Mouse (Mus musculus) neural tube, embryonic 14.5 days (tissue): ENCODE measurements around the gene Slc25a44. TPM values are rescaled to one million over a fixed set of nuclear protein-coding genes. Genes with fewer than 3 reads are reported as not detected.

Experiments
- ATAC-seq: fragments of 200-750 bp; cut with Nextera tagmentation; 2 replicates; pipeline ENCODE4 v1.8.0; 2017; ENCODE audit warnings: low read depth, mild to moderate bottlenecking, moderate TSS enrichment, moderate library complexity
- H3K27ac ChIP-seq: fragments of 300-500 bp; sonication (generic); 2 replicates; pipeline ENCODE4 v1.5.1; 2014; ENCODE audit warnings: low read depth, mild to moderate bottlenecking, control low read depth, low read length, moderate library complexity, mixed read lengths
- H3K27me3 ChIP-seq: fragments of 300-500 bp; sonication (generic); 2 replicates; pipeline ENCODE4 v1.6.1; 2014; ENCODE audit warnings: low read length; ENCODE audit not compliant: control insufficient read depth, insufficient read depth
- H3K36me3 ChIP-seq: fragments of 300-500 bp; sonication (generic); 2 replicates; pipeline ENCODE4 v1.6.1; 2014; ENCODE audit warnings: low read length, mixed read lengths; ENCODE audit not compliant: control insufficient read depth, insufficient read depth
- H3K4me1 ChIP-seq: fragments of 300-500 bp; sonication (generic); 2 replicates; pipeline ENCODE4 v1.6.1; 2014; ENCODE audit warnings: low read length; ENCODE audit not compliant: control insufficient read depth, insufficient read depth
- H3K4me2 ChIP-seq: fragments of 300-500 bp; sonication (generic); 2 replicates; pipeline ENCODE4 v1.6.1; 2014; ENCODE audit warnings: mild to moderate bottlenecking, low read depth, low read length, control low read depth
- H3K4me3 ChIP-seq: fragments of 300-500 bp; sonication (generic); 2 replicates; pipeline ENCODE4 v1.5.1; 2014; ENCODE audit warnings: low read depth, low read length, control low read depth, mixed read lengths
- H3K9ac ChIP-seq: fragments of 300-500 bp; sonication (generic); replicated peaks from 2 replicates; pipeline ENCODE4 v1.6.1; 2014; ENCODE audit warnings: low read depth, mild to moderate bottlenecking, control low read depth, low read length, mixed read lengths
- H3K9me3 ChIP-seq: fragments of 300-500 bp; sonication (generic); 2 replicates; pipeline ENCODE4 v1.6.1; 2016; ENCODE audit warnings: low read length; ENCODE audit not compliant: control insufficient read depth
- WGBS: fragments of 180-500 bp; shearing (Covaris S2); extraction: QIAGEN DNeasy Blood & Tissue Kit; methylation state at CpG from one replicate; pipeline ENCODE4 v1.1.7; 2014; 5-methylcytosine and 5-hydroxymethylcytosine counted together
- polyA plus RNA-seq: library from polyadenylated mRNA; unstranded; fragments of >200 nt; fragmentation: Nextera tagmentation; extraction: Ambion mirVana; gene quantifications from 2 replicates; pipeline ENCODE4 v1.2.1, GENCODE M21; 2014

Gene Slc25a44
- polyA plus RNA-seq, 1 experiment from 2014 or later = 40.8 TPM

- ATAC-seq = no peak
- Histone ChIP-seq H3K36me3 (peaks cover 4% of the 10 kb centered on the region; the same call in 1 of the 2 replicates), H3K9me3 (no peaks in the 10 kb centered on the region), H3K9ac (no peak overlapping the region), H3K4me1 (peaks cover 20% of the 10 kb centered on the region), H3K4me3 (no peak overlapping the region), H3K27ac (no peak overlapping the region), H3K27me3 (no peaks in the 10 kb centered on the region), H3K4me2 (no peak overlapping the region)
- 81% methylated on average over 10 of the region's 10 CpGs for WGBS
Observed at GRCm38 (mm10) chr3:88425708-88426420, 925 bp upstream of the Slc25a44 start.

- H3K27me3 ChIP-seq = no peaks in the 10 kb centered on the region
- H3K9ac ChIP-seq = no peak overlapping the region
- H3K27ac ChIP-seq = no peak overlapping the region
- H3K4me2 ChIP-seq = peak overlapping the region; percentile 46
- H3K4me1 ChIP-seq = peaks cover 20% of the 10 kb centered on the region
- no peak for ATAC-seq
- WGBS = 9% methylated on average over 2 of the region's 2 CpGs
- H3K4me3 ChIP-seq = no peak overlapping the region; the same call in 1 of the 2 replicates
- no peaks in the 10 kb centered on the region for H3K9me3 ChIP-seq
- H3K36me3 ChIP-seq = peaks cover 10% of the 10 kb centered on the region; the same call in 1 of the 2 replicates
Observed at GRCm38 (mm10) chr3:88425330-88425689, 371 bp upstream of the Slc25a44 start.

- no peak overlapping the region for H3K4me3 ChIP-seq
- H3K36me3 ChIP-seq = peaks cover 31% of the 10 kb centered on the region
- no peaks in the 10 kb centered on the region for H3K9me3 ChIP-seq
- no peaks in the 10 kb centered on the region for H3K27me3 ChIP-seq
- H3K27ac ChIP-seq = no peak overlapping the region
- 0 out of 2 replicates have a peak overlapping the region, but pooled peaks have one; percentile 5 for H3K9ac ChIP-seq
- H3K4me1 ChIP-seq = peaks cover 20% of the 10 kb centered on the region
- WGBS = 28% methylated on average over 9 of the region's 9 CpGs
- peak overlapping the region; percentile 9; the same call in 1 of the 2 replicates for H3K4me2 ChIP-seq
- ATAC-seq = no peak
Observed at GRCm38 (mm10) chr3:88422020-88422720, 2.8 kb downstream of the Slc25a44 start.

GRCm38 (mm10) chr3:88420771-88421170 is 4.2 kb downstream of the Slc25a44 start:
- Histone ChIP-seq H3K4me2 (no peak overlapping the region), H3K27me3 (no peaks in the 10 kb centered on the region), H3K36me3 (peaks cover 39% of the 10 kb centered on the region), H3K9me3 (no peaks in the 10 kb centered on the region), H3K27ac (no peak overlapping the region), H3K4me1 (peaks cover 20% of the 10 kb centered on the region), H3K9ac (no peak overlapping the region), H3K4me3 (no peak overlapping the region)
- WGBS = 97% methylated on average over 19 of the region's 19 CpGs
- ATAC-seq = no peak

- H3K9ac ChIP-seq = no peak overlapping the region
- H3K27ac ChIP-seq = no peak overlapping the region
- H3K27me3 ChIP-seq = no peaks in the 10 kb centered on the region
- H3K4me1 ChIP-seq = peaks cover 9% of the 10 kb centered on the region
- H3K36me3 ChIP-seq = peaks cover 49% of the 10 kb centered on the region
- 83% methylated on average over 6 of the region's 6 CpGs for WGBS
- no peaks in the 10 kb centered on the region for H3K9me3 ChIP-seq
- no peak overlapping the region for H3K4me2 ChIP-seq
- H3K4me3 ChIP-seq = no peak overlapping the region
- ATAC-seq = no peak
Observed at GRCm38 (mm10) chr3:88418016-88418415, 6.9 kb downstream of the Slc25a44 start.

- H3K27ac ChIP-seq = no peak overlapping the region
- WGBS = 92% methylated on average over 4 of the region's 4 CpGs
- H3K4me3 ChIP-seq = no peak overlapping the region
- no peaks in the 10 kb centered on the region for H3K27me3 ChIP-seq
- H3K4me2 ChIP-seq = no peak overlapping the region
- no peaks in the 10 kb centered on the region for H3K9me3 ChIP-seq
- no peaks in the 10 kb centered on the region for H3K4me1 ChIP-seq
- ATAC-seq = no peak
- peaks cover 54% of the 10 kb centered on the region for H3K36me3 ChIP-seq
- H3K9ac ChIP-seq = no peak overlapping the region
Observed at GRCm38 (mm10) chr3:88415668-88416067, 9.3 kb downstream of the Slc25a44 start.

GRCm38 (mm10) chr3:88412636-88413035 is 12.3 kb downstream of the Slc25a44 start:
- 89% methylated on average over 11 of the region's 11 CpGs for WGBS

GRCm38 (mm10) chr3:88411681-88412080 is 13.3 kb downstream of the Slc25a44 start:
- H3K36me3 ChIP-seq = peaks cover 24% of the 10 kb centered on the region

More at GRCm38 (mm10) chr3:88412636-88413035, 12.3 kb downstream of the Slc25a44 start:
- Histone ChIP-seq H3K9ac (no peak overlapping the region), H3K36me3 (peaks cover 32% of the 10 kb centered on the region), H3K4me2 (no peak overlapping the region), H3K4me1 (0 out of 2 replicates have a peak, but pooled peaks cover 2% of the 10 kb centered on the region), H3K4me3 (no peak overlapping the region), H3K27me3 (no peaks in the 10 kb centered on the region), H3K9me3 (no peaks in the 10 kb centered on the region), H3K27ac (no peak overlapping the region)
- ATAC-seq = no peak

GRCm38 (mm10) chr3:88410645-88411031 is 14.3 kb downstream of the Slc25a44 start:
- Histone ChIP-seq H3K4me3 (peak overlapping the region; percentile 56), H3K36me3 (peaks cover 21% of the 10 kb centered on the region), H3K27ac (peak overlapping the region; percentile 84; the same call in 1 of the 2 replicates), H3K27me3 (no peaks in the 10 kb centered on the region), H3K9me3 (no peaks in the 10 kb centered on the region), H3K4me2 (peak overlapping the region; percentile 70), H3K4me1 (0 out of 2 replicates have a peak, but pooled peaks cover 2% of the 10 kb centered on the region), H3K9ac (peak overlapping the region; percentile 73; the same call in 1 of the 2 replicates)
- whole genome bisulfite sequencing = 27% methylated on average over 7 of the region's 7 CpGs
- ATAC-seq = no peak; the same call in 1 of the 2 replicates

More at GRCm38 (mm10) chr3:88411681-88412080, 13.3 kb downstream of the Slc25a44 start:
- H3K9me3 ChIP-seq = no peaks in the 10 kb centered on the region
- no peak overlapping the region for H3K27ac ChIP-seq
- no peaks in the 10 kb centered on the region for H3K27me3 ChIP-seq
- H3K4me2 ChIP-seq = no peak overlapping the region
- H3K4me3 ChIP-seq = no peak overlapping the region
- H3K9ac ChIP-seq = no peak overlapping the region
- WGBS = 82% methylated on average over 4 of the region's 4 CpGs
- 0 out of 2 replicates have a peak, but pooled peaks cover 2% of the 10 kb centered on the region for H3K4me1 ChIP-seq
- ATAC-seq = no peak
